Mouse (Mus musculus) heart, embryonic 15.5 days (tissue): ENCODE results near the gene Dusp16. TPM values are rescaled to one million over a fixed set of nuclear protein-coding genes. Genes with fewer than 3 reads are reported as not detected.
A peak's percentile ranks its signal among the peaks of the same experiment; 100 is the strongest.

ENCODE experiments used
- ATAC-seq: fragments of 200-750 bp; cut with Nextera tagmentation; replicated peaks from 2 replicates; pipeline ENCODE4 v1.8.0; 2017; ENCODE audit warnings: low read depth, moderate TSS enrichment; ENCODE audit not compliant: insufficient number of reproducible peaks, insufficient read depth, low FRiP score
- H3K27ac ChIP-seq: fragments of 300-500 bp; sonication (generic); 2 replicates; pipeline ENCODE4 v1.5.1; 2015; ENCODE audit warnings: mild to moderate bottlenecking, inconsistent platforms
- H3K27me3 ChIP-seq: fragments of 300-500 bp; sonication (generic); 2 replicates; pipeline ENCODE4 v1.6.1; 2015; ENCODE audit warnings: inconsistent platforms
- H3K36me3 ChIP-seq: fragments of 300-500 bp; sonication (generic); 2 replicates; pipeline ENCODE4 v1.6.1; 2015; ENCODE audit warnings: mild to moderate bottlenecking, inconsistent platforms
- H3K4me1 ChIP-seq: fragments of 300-500 bp; sonication (generic); replicated peaks from 2 replicates; pipeline ENCODE4 v1.6.1; 2015; ENCODE audit warnings: inconsistent platforms
- H3K4me2 ChIP-seq: fragments of 300-500 bp; sonication (generic); 2 replicates; pipeline ENCODE4 v1.6.1; 2015; ENCODE audit warnings: inconsistent platforms, mild to moderate bottlenecking, moderate library complexity
- H3K4me3 ChIP-seq: fragments of 300-500 bp; sonication (generic); 2 replicates; pipeline ENCODE4 v1.5.1; 2015; ENCODE audit warnings: mild to moderate bottlenecking, inconsistent platforms
- H3K9ac ChIP-seq: fragments of 300-500 bp; sonication (generic); 2 replicates; pipeline ENCODE4 v1.6.1; 2015; ENCODE audit warnings: mild to moderate bottlenecking, inconsistent platforms
- H3K9me3 ChIP-seq: fragments of 300-500 bp; sonication (generic); replicated peaks from 2 replicates; pipeline ENCODE4 v1.6.1; 2016; ENCODE audit warnings: inconsistent platforms
- WGBS: fragments of 180-500 bp; shearing (Covaris S2); methylation state at CpG from one replicate; pipeline ENCODE4 v1.1.7; 2015; ENCODE audit warnings: mixed read lengths; 5-methylcytosine and 5-hydroxymethylcytosine counted together
- polyA plus RNA-seq: library from polyadenylated mRNA; unstranded; fragments of >200 nt; fragmentation: Nextera tagmentation; extraction: Ambion mirVana; gene quantifications from 2 replicates; pipeline ENCODE4 v1.2.1, GENCODE M21; 2015

The Dusp16 gene
- 15.8 and 15.9 TPM in 2 replicates for polyA plus RNA-seq

DNA sequence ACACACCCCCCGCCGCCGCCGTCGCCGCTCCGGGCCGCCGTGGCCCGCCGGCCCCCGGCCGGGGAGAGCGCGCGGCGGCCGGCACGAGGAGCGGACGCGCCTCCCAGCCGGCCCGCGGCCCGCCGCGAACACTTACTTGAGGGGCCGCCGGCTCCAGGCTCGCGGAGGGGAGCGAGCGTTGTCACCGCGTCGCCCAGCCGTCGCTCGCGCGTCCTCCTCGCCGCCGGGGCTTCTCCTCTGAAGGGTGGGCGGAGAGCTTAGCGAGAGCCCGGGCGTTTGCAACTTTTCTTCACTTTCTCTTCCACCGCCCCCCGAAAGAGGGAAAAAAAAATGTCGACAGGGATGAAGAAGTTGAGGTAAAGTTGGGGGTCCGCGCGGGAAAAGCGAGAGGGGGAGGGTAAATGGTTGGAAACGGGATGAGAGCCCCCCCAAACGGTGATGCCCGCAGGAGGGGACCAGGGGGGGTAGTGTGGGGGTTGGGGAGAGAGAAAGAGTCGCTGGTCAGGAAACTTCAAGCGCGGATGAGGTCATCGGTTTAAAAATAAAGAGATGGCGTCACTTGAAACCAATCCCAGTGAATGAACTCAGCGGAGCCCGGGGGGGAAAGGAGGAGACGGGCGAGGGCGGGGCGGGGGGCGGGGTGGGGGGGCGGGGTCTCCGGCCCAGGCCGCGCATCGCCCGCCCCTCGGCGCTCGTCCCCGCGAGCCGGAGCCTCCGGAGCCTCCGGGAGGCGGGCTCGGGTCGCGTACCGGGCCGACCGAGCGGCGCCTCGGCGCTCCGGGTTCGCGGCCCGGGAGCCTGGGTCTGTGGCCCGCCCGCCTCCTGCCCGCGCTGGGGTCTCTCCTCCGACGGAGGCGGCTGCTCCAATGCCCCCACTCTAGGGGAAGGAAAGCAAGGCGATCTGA is at the start of gene Dusp16:
Gene Dusp16, minus strand, starts transcription at position 485 of the 905 bp plus-strand sequence.
- H3K36me3 ChIP-seq = no peaks in the 10 kb centered on the region
- peak within 1 kb of the TSS; percentile 69 for H3K4me2 ChIP-seq
- H3K9ac ChIP-seq = peak within 1 kb of the TSS; percentile 89
- peak within 1 kb of the TSS; percentile 59 for H3K4me3 ChIP-seq
- H3K27ac ChIP-seq = peak within 1 kb of the TSS; percentile 97
- no peaks in the 10 kb centered on the region for H3K27me3 ChIP-seq
- no peaks in the 10 kb centered on the region for H3K9me3 ChIP-seq
- under 1% methylated on average over 65 of the region's 108 CpGs for WGBS
- H3K4me1 ChIP-seq = peaks cover 20% of the 10 kb centered on the region
- ATAC-seq = peak; percentile 94

- Histone ChIP-seq H3K36me3 (no peaks in the 10 kb centered on the region), H3K27me3 (no peaks in the 10 kb centered on the region), H3K4me2 (no peak overlapping the region), H3K27ac (no peak overlapping the region), H3K4me1 (no peaks in the 10 kb centered on the region), H3K4me3 (no peak overlapping the region), H3K9me3 (no peaks in the 10 kb centered on the region), H3K9ac (no peak overlapping the region)
- ATAC-seq = no peak
- WGBS = 56% methylated on average over 2 of the region's 2 CpGs
Measured at GRCm38 (mm10) chr6:134840346-134840745, 47.9 kb upstream of the Dusp16 start.

DNA sequence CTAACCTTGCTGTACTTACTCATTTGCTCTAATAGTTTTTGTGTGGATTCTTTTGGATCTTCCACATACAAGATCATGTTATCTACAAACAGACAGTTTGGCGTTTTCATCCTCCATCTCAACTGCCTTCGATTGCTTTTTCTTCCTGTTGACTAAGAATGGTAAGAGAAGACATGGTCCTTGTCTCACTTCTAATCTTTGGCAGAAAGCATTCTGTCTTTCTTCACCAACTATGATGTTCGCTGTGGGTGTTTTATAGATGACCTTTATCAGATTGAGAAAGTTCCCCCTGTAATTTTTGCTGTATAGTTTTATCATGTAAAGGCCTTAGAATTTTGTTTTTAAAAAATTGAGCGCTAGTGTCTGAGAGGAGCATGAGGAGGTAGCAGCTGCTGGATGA is 45.7 kb upstream of the Dusp16 start:
- H3K4me2 ChIP-seq = no peak overlapping the region
- H3K4me3 ChIP-seq = no peak overlapping the region
- H3K9ac ChIP-seq = no peak overlapping the region
- no peak overlapping the region for H3K27ac ChIP-seq
- H3K36me3 ChIP-seq = no peaks in the 10 kb centered on the region
- 80% methylated on average over 4 of the region's 4 CpGs for WGBS
- no peaks in the 10 kb centered on the region for H3K27me3 ChIP-seq
- no peaks in the 10 kb centered on the region for H3K9me3 ChIP-seq
- ATAC-seq = no peak
- H3K4me1 ChIP-seq = no peaks in the 10 kb centered on the region

DNA sequence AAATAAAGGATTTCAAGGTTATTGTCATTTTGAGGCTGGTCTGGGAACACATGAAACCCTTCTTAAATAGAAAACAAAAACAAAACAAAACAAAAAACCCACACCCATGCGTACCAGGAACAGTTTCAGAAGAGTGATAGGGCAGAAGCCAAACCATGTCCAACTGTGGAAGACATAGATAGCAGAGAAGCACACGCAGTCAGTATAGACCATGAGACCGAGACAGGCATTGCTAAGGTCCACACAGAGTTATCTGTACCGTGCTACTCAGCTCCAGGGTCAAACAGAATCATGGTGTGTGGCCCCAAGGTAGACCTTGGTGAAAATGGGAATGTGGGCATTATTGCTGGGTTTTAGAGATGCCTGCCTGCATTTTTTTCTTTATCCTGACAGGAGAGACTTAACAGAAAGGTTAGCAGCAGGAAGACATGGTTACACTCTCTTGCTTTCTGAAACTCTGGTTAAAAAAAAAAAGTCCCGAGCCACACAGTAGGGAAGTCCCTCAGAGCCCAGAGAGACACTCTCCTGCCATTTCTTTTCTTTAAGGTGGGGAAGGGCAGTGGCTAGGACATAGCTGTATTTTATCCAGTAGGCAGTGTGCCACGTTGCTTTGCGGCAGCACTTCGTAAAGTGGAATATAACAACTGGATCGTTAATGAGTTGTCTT is 42.3 kb upstream of the Dusp16 start:
- H3K9ac ChIP-seq = no peak overlapping the region
- no peaks in the 10 kb centered on the region for H3K36me3 ChIP-seq
- ATAC-seq = no peak
- no peaks in the 10 kb centered on the region for H3K27me3 ChIP-seq
- no peak overlapping the region for H3K4me3 ChIP-seq
- H3K4me2 ChIP-seq = no peak overlapping the region
- no peaks in the 10 kb centered on the region for H3K4me1 ChIP-seq
- no peaks in the 10 kb centered on the region for H3K9me3 ChIP-seq
- no peak overlapping the region for H3K27ac ChIP-seq
- WGBS = 75% methylated on average over 9 of the region's 9 CpGs

- Histone ChIP-seq H3K9ac (peak overlapping the region; percentile 52), H3K4me3 (peak overlapping the region; percentile 79), H3K36me3 (no peaks in the 10 kb centered on the region), H3K4me1 (peaks cover 10% of the 10 kb centered on the region), H3K27me3 (no peaks in the 10 kb centered on the region), H3K9me3 (no peaks in the 10 kb centered on the region), H3K4me2 (peak overlapping the region; percentile 76), H3K27ac (peak overlapping the region; percentile 97)
- no peak for ATAC-seq
- 1% methylated on average over 10 of the region's 10 CpGs for WGBS
Measured at GRCm38 (mm10) chr6:134830776-134831175, 38.4 kb upstream of the Dusp16 start.

GRCm38 (mm10) chr6:134829786-134830700 is 37.6 kb upstream of the Dusp16 start, which contains the start of gene Crebl2:
Gene Crebl2 (plus strand): TSS chr6:134830154.
- peak within 1 kb of the TSS; percentile 76 for H3K4me2 ChIP-seq
- H3K4me3 ChIP-seq = peak within 1 kb of the TSS; percentile 79
- no peaks in the 10 kb centered on the region for H3K9me3 ChIP-seq
- no peaks in the 10 kb centered on the region for H3K27me3 ChIP-seq
- H3K27ac ChIP-seq = peak within 1 kb of the TSS; percentile 97
- peak; percentile 97 for ATAC-seq
- peak within 1 kb of the TSS; percentile 70 for H3K9ac ChIP-seq
- peaks cover 10% of the 10 kb centered on the region for H3K4me1 ChIP-seq
- H3K36me3 ChIP-seq = no peaks in the 10 kb centered on the region
- WGBS = under 1% methylated on average over 58 of the region's 58 CpGs

GRCm38 (mm10) chr6:134822844-134823243 is 30.4 kb upstream of the Dusp16 start:
- Histone ChIP-seq H3K4me1 (peaks cover 3% of the 10 kb centered on the region), H3K9me3 (no peaks in the 10 kb centered on the region), H3K27ac (no peak overlapping the region), H3K9ac (no peak overlapping the region), H3K36me3 (no peaks in the 10 kb centered on the region), H3K27me3 (no peaks in the 10 kb centered on the region), H3K4me2 (no peak overlapping the region), H3K4me3 (no peak overlapping the region)
- ATAC-seq = no peak
- 64% methylated on average over 10 of the region's 10 CpGs for WGBS

GRCm38 (mm10) chr6:134820411-134820810 is 28.0 kb upstream of the Dusp16 start:
- H3K27ac ChIP-seq = no peak overlapping the region
- 45% methylated on average over 6 of the region's 6 CpGs for WGBS
- H3K27me3 ChIP-seq = no peaks in the 10 kb centered on the region
- no peak overlapping the region for H3K4me2 ChIP-seq
- H3K4me1 ChIP-seq = no peaks in the 10 kb centered on the region; the same call in 1 of the 2 replicates
- no peaks in the 10 kb centered on the region for H3K36me3 ChIP-seq
- H3K9me3 ChIP-seq = no peaks in the 10 kb centered on the region
- H3K4me3 ChIP-seq = no peak overlapping the region
- H3K9ac ChIP-seq = no peak overlapping the region
- ATAC-seq = no peak

DNA sequence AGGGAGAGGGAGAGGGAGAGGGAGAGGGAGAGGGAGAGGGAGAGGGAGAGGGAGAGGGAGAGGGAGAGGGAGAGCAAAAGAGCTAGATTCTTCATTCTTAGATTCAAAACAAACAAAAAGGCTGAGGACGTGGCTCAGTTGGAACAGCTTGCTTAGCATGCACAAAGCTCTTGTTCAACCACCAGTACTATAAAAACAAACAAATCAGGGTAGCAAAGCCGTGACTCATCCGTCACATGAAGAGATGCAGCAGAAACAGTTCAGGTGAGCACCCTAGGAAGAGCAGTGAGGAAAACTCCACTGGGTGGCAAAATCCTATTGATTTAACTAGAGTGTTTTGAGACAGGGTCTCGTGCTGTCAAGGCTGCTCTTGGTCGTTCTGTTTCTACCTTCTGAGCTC is 27.3 kb upstream of the Dusp16 start:
- H3K4me1 ChIP-seq = no peaks in the 10 kb centered on the region; the same call in 1 of the 2 replicates
- no peak overlapping the region for H3K27ac ChIP-seq
- H3K27me3 ChIP-seq = no peaks in the 10 kb centered on the region
- no peaks in the 10 kb centered on the region for H3K36me3 ChIP-seq
- no peak overlapping the region for H3K4me2 ChIP-seq
- 60% methylated on average over 5 of the region's 5 CpGs for WGBS
- H3K4me3 ChIP-seq = no peak overlapping the region
- no peaks in the 10 kb centered on the region for H3K9me3 ChIP-seq
- ATAC-seq = no peak
- no peak overlapping the region for H3K9ac ChIP-seq

- Histone ChIP-seq H3K9ac (no peak overlapping the region), H3K4me3 (no peak overlapping the region), H3K27ac (no peak overlapping the region), H3K9me3 (no peaks in the 10 kb centered on the region), H3K4me2 (no peak overlapping the region), H3K36me3 (no peaks in the 10 kb centered on the region), H3K4me1 (no peaks in the 10 kb centered on the region; the same call in 1 of the 2 replicates), H3K27me3 (no peaks in the 10 kb centered on the region)
- 47% methylated on average over 12 of the region's 12 CpGs for WGBS
- no peak for ATAC-seq
Measured at GRCm38 (mm10) chr6:134817051-134817928, 24.9 kb upstream of the Dusp16 start.
